12 mouse cellular contexts compared by ENCODE assay signal in genomic region chr2:75823736-75824135, GRCm38 (mm10). TPM values are rescaled to one million over a fixed set of nuclear protein-coding genes. Genes with fewer than 3 reads are reported as not detected.
DNase-seq lines count a peak whose midpoint lies in the region; ATAC-seq lines count a peak whose summit lies in the region.
"Had no signal": no experiment of that assay in that cellular context is flagged by ENCODE, and none has a peak within 500 bp of the region (broad histone marks: within the 10 kb centered on the region; RNA-seq: fewer than 3 reads in every experiment).

No protein-coding gene starts in this region.

- H3K4me2 ChIP-seq in liver, embryonic 11.5 days, result peak overlapping the region; percentile 14; the same call in 1 of the 2 replicates
- H3K4me2 ChIP-seq in hindbrain, embryonic 14.5 days (replicated peaks), result no peak overlapping the region
- H3K4me2 ChIP-seq: hindbrain, embryonic 15.5 days had no signal

- no peaks in the 10 kb centered on the region for H3K36me3 ChIP-seq in liver, embryonic 11.5 days (ENCODE audit: control insufficient read depth, insufficient read depth, low read length)
- no peaks in the 10 kb centered on the region for H3K36me3 ChIP-seq in hindbrain, embryonic 14.5 days (replicated peaks; ENCODE audit: control insufficient read depth, insufficient read depth)
- H3K36me3 ChIP-seq: hindbrain, embryonic 15.5 days; limb, embryonic 10.5 days had no signal

- WGBS in liver, embryonic 11.5 days, result 48% methylated on average over 7 of the region's 7 CpGs
- WGBS in hindbrain, embryonic 14.5 days, result 57% methylated on average over 7 of the region's 7 CpGs

- no peak for DNase-seq in liver, embryonic 11.5 days (ENCODE audit: low spot score)
- no peak for DNase-seq in liver
- peak; percentile 55 for DNase-seq in thymus, postnatal 4 days
- DNase-seq in left cerebral cortex, postnatal 10 days (ENCODE audit: extremely low spot score in 1 of 2, low spot score in 2 of 2), result no peak
- no peak for DNase-seq in hindbrain, embryonic 14.5 days (ENCODE audit: low spot score)
- no peak for DNase-seq in layer of hippocampus, postnatal 14 days (ENCODE audit: low spot score in 2 of 2)
- DNase-seq: cerebellum, adult 11 months had no signal

- H3K27me3 ChIP-seq in liver, embryonic 11.5 days (replicated peaks; ENCODE audit: control insufficient read depth, insufficient read depth, low read length), result no peaks in the 10 kb centered on the region
- no peaks in the 10 kb centered on the region for H3K27me3 ChIP-seq in hindbrain, embryonic 14.5 days (ENCODE audit: control insufficient read depth, insufficient read depth, low read length)
- H3K27me3 ChIP-seq: hindbrain, embryonic 15.5 days had no signal

- ATAC-seq in liver, embryonic 11.5 days (replicated peaks; ENCODE audit: low FRiP score), result no peak
- peak; percentile 87 for ATAC-seq in common myeloid progenitor, adult 5-6 weeks (replicated peaks; ENCODE audit: low read depth, poor library complexity, severe bottlenecking)
- peak; percentile 78 for ATAC-seq in megakaryocyte progenitor cell, adult 5-6 weeks (replicated peaks; ENCODE audit: poor library complexity)
- no peak for ATAC-seq in hindbrain, embryonic 14.5 days (ENCODE audit: low FRiP score)
- ATAC-seq: forebrain, embryonic 16.5 days had no signal

- no peak overlapping the region for H3K27ac ChIP-seq in liver, embryonic 11.5 days (ENCODE audit: low read depth, low read length)
- no peak overlapping the region for H3K27ac ChIP-seq in hindbrain, embryonic 14.5 days
- H3K27ac ChIP-seq: hindbrain, embryonic 15.5 days; limb, embryonic 10.5 days had no signal

- H3K9ac ChIP-seq in liver, embryonic 11.5 days (ENCODE audit: low read depth, low read length), result no peak overlapping the region
- no peak overlapping the region for H3K9ac ChIP-seq in hindbrain, embryonic 14.5 days
- H3K9ac ChIP-seq: hindbrain, embryonic 15.5 days had no signal

- peaks cover 10% of the 10 kb centered on the region for H3K4me1 ChIP-seq in liver, embryonic 11.5 days (replicated peaks; ENCODE audit: control insufficient read depth, insufficient read depth, low read length)
- H3K4me1 ChIP-seq in hindbrain, embryonic 14.5 days (replicated peaks; ENCODE audit: control insufficient read depth, insufficient read depth, low read length), result no peaks in the 10 kb centered on the region
- H3K4me1 ChIP-seq: hindbrain, embryonic 15.5 days had no signal

- intact Hi-C loops in left cerebral cortex, postnatal 10 days (cut with DNase I), result no loop called here

- H3K9me3 ChIP-seq in liver, embryonic 11.5 days (ENCODE audit: control insufficient read depth, low read length), result no peaks in the 10 kb centered on the region
- H3K9me3 ChIP-seq in hindbrain, embryonic 14.5 days (ENCODE audit: control insufficient read depth, low read length), result no peaks in the 10 kb centered on the region
- H3K9me3 ChIP-seq: hindbrain, embryonic 15.5 days; limb, embryonic 10.5 days had no signal

- H3K4me3 ChIP-seq in liver, embryonic 11.5 days (ENCODE audit: low read depth, low read length), result no peak overlapping the region
- H3K4me3 ChIP-seq in hindbrain, embryonic 14.5 days (replicated peaks; ENCODE audit: low read length), result no peak overlapping the region
- H3K4me3 ChIP-seq: hindbrain, embryonic 15.5 days; limb, embryonic 10.5 days had no signal

RNA-seq across cellular contexts. Expression of gene Agps, which starts 8.2 kb away (rescaled TPM):
- polyA plus RNA-seq in liver, embryonic 11.5 days (2014; fragmentation: Nextera tagmentation; extraction: Ambion mirVana), result 38.2 and 40.0 TPM in 2 replicates
- total RNA-seq in common myeloid progenitor, adult 5-6 weeks (2017), result 39.4 and 42.2 TPM in 2 replicates
- total RNA-seq in megakaryocyte progenitor cell, adult 5-6 weeks (2015), result 218 and 225 TPM in 2 replicates
- total RNA-seq in megakaryocyte progenitor cell, adult 5-6 weeks (2017), result 188 and 201 TPM in 2 replicates
- total RNA-seq in left cerebral cortex, postnatal 10 days (2021), result 10 to 100 TPM; 60.4 to 62.3 TPM
- 41.5 and 44.4 TPM in 2 replicates for polyA plus RNA-seq in hindbrain, embryonic 14.5 days (2014; fragmentation: Nextera tagmentation; extraction: Ambion mirVana)
- 10 to 100 TPM; 47.2 to 56.5 TPM for total RNA-seq in layer of hippocampus, postnatal 14 days (2021)

Comparison
In these comparisons a context has a peak if more than half of its experiments do, and no peak if none do; other contexts are left out.
1. ATAC-seq: peak in common myeloid progenitor, adult 5-6 weeks (single experiment) and megakaryocyte progenitor cell, adult 5-6 weeks (single experiment); none in liver, embryonic 11.5 days (single experiment) and hindbrain, embryonic 14.5 days (single experiment).